Mouse (Mus musculus) C2C12 (cell line): ENCODE results near the gene Palm.

Experiments used
- CEBPB ChIP-seq: IDR thresholded peaks from one replicate; pipeline ENCODE4 v1.6.1; 2011; ENCODE audit warnings: low read depth, mild to moderate bottlenecking, control low read depth, moderate library complexity
- CTCF ChIP-seq: IDR thresholded peaks from one replicate; pipeline ENCODE4 v1.5.1; 2011; ENCODE audit not compliant: control insufficient read depth, insufficient read depth, insufficient read length
- MAX ChIP-seq: IDR thresholded peaks from one replicate; pipeline ENCODE4 v1.6.1; 2011; ENCODE audit warnings: mild to moderate bottlenecking, control low read depth
- MYOD1 ChIP-seq: IDR thresholded peaks from one replicate; pipeline ENCODE4 v1.6.1; 2011; ENCODE audit warnings: low read depth; ENCODE audit not compliant: control insufficient read depth, insufficient read length
- MYOG ChIP-seq: IDR thresholded peaks from one replicate; pipeline ENCODE4 v1.6.1; 2011; ENCODE audit not compliant: control insufficient read depth, insufficient read length; ENCODE audit errors: extremely low read depth
- USF1 ChIP-seq: IDR thresholded peaks from one replicate; pipeline ENCODE4 v1.6.1; 2011; ENCODE audit warnings: low read depth, mild to moderate bottlenecking, control low read depth, moderate library complexity

- no peak for TF ChIP-seq CTCF
- no peak for TF ChIP-seq MYOD1
- no peak for TF ChIP-seq MYOG
- no peak for TF ChIP-seq USF1
- TF ChIP-seq CEBPB: no peak
- no peak for TF ChIP-seq MAX
These were observed 15.4 kb downstream of the Palm start for GRCm38 (mm10) chr10:79808728-79809127.
